Mouse (Mus musculus) macrophage (primary cell): ENCODE data around the gene Uhrf1bp1. TPM values are rescaled to one million over a fixed set of nuclear protein-coding genes. Genes with fewer than 3 reads are reported as not detected.

Source experiments
- H3K27ac ChIP-seq: fragments of 350-480 bp; formaldehyde crosslinking; 2 replicates; pipeline ENCODE4 v1.9.0; 2021
- H3K36me3 ChIP-seq: fragments of 350-480 bp; formaldehyde crosslinking; 2 replicates; pipeline ENCODE4 v1.9.0; 2021; ENCODE audit errors: inconsistent target
- H3K4me3 ChIP-seq: fragments of 350-480 bp; formaldehyde crosslinking; 2 replicates; pipeline ENCODE4 v1.9.0; 2021; ENCODE audit errors: inconsistent target
- H3K79me2 ChIP-seq: fragments of 350-480 bp; formaldehyde crosslinking; 2 replicates; pipeline ENCODE4 v1.9.0; 2021; ENCODE audit errors: inconsistent target
- WGBS: methylation state at CpG from one replicate; pipeline ENCODE4 v1.1.7; 2026; ENCODE audit warnings: inconsistent platforms; ENCODE audit not compliant: missing documents; 5-methylcytosine and 5-hydroxymethylcytosine counted together
- polyA plus RNA-seq: library from polyadenylated mRNA; stranded (reverse); fragments of 250-400 nt; gene quantifications from 3 replicates; pipeline ENCODE4 v1.2.4, GENCODE M21; 2018; ENCODE audit warnings: inconsistent platforms

Uhrf1bp1 gene
- polyA plus RNA-seq, 1 experiment from 2014 or later: 7.6 TPM

GRCm38 (mm10) chr17:27866737-27867136 is 10.5 kb downstream of the Uhrf1bp1 start:
- no peak overlapping the region for H3K4me3 ChIP-seq
- WGBS: 89% methylated on average over 4 of the region's 4 CpGs
- no peak overlapping the region for H3K27ac ChIP-seq
- H3K79me2 ChIP-seq: peaks cover 98% of the 10 kb centered on the region
- H3K36me3 ChIP-seq: no peaks in the 10 kb centered on the region

DNA sequence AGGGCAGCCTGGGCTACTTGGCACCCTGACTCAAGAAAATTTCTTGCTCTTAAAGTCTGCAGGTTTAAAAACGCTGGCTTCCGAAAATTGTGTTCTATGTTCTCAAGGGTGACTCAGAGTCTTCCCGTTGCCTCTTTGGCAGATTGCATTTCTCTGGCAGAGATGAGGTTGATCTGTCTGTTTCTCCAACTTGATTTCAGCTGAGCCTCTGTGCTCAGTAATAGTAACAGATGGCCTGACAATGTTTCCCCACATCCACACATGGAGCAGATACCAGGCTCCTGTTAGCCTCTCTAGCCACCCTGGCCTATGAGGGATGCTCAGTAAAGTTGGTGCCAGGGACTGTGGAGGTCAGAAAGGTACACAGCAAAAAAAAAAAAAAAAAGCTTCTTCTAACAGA is 15.6 kb downstream of the Uhrf1bp1 start:
- H3K36me3 ChIP-seq: no peaks in the 10 kb centered on the region
- H3K79me2 ChIP-seq: peaks cover 93% of the 10 kb centered on the region
- 96% methylated on average over 3 of the region's 3 CpGs for WGBS
- H3K4me3 ChIP-seq: no peak overlapping the region
- H3K27ac ChIP-seq: no peak overlapping the region

GRCm38 (mm10) chr17:27873583-27873982 is 17.3 kb downstream of the Uhrf1bp1 start:
- Histone ChIP-seq H3K79me2 (peaks cover 76% of the 10 kb centered on the region), H3K36me3 (peaks cover 15% of the 10 kb centered on the region; the same call in 1 of the 2 replicates), H3K27ac (no peak overlapping the region), H3K4me3 (no peak overlapping the region)
- 100% methylated on average over 3 of the region's 3 CpGs for WGBS

GRCm38 (mm10) chr17:27874510-27874909 is 18.3 kb downstream of the Uhrf1bp1 start:
- H3K36me3 ChIP-seq: peaks cover 24% of the 10 kb centered on the region; the same call in 1 of the 2 replicates
- 75% methylated on average over 5 of the region's 5 CpGs for WGBS
- H3K4me3 ChIP-seq: no peak overlapping the region
- H3K27ac ChIP-seq: no peak overlapping the region
- peaks cover 66% of the 10 kb centered on the region for H3K79me2 ChIP-seq

DNA sequence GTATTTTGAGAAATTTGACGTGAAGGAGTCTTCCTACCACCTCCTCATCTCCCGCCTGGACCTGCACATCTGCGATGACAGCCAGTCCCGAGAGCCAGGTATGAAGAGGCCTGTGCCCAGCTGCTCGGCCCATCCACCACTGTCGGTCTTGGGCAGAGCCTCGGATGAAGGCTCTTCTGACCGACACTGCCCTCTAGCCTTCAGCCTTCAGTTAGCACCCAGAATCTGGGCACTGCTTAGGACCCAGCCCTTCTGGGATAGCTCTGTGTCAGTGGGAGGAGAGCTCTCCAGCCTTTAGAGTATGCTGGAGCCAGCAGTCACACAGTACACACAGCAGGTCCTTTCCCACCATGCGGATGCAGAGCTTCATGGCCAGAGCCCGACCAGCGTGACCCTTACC is 25.3 kb downstream of the Uhrf1bp1 start:
- Histone ChIP-seq H3K27ac (no peak overlapping the region), H3K36me3 (peaks cover 92% of the 10 kb centered on the region), H3K4me3 (no peak overlapping the region), H3K79me2 (no peaks in the 10 kb centered on the region; the same call in 1 of the 2 replicates)
- WGBS: 88% methylated on average over 11 of the region's 11 CpGs

- no peak overlapping the region for H3K4me3 ChIP-seq
- H3K79me2 ChIP-seq: no peaks in the 10 kb centered on the region
- no peak overlapping the region for H3K27ac ChIP-seq
- peaks cover 98% of the 10 kb centered on the region for H3K36me3 ChIP-seq
- 88% methylated on average over 8 of the region's 8 CpGs for WGBS
These were observed 26.9 kb downstream of the Uhrf1bp1 start for GRCm38 (mm10) chr17:27883129-27883528.

GRCm38 (mm10) chr17:27883994-27884393 is 27.8 kb downstream of the Uhrf1bp1 start:
- H3K4me3 ChIP-seq: no peak overlapping the region
- H3K27ac ChIP-seq: no peak overlapping the region
- no peaks in the 10 kb centered on the region for H3K79me2 ChIP-seq
- WGBS: 93% methylated on average over 6 of the region's 6 CpGs
- H3K36me3 ChIP-seq: peaks cover 94% of the 10 kb centered on the region

GRCm38 (mm10) chr17:27886499-27887210 is 30.4 kb downstream of the Uhrf1bp1 start:
- no peaks in the 10 kb centered on the region for H3K79me2 ChIP-seq

GRCm38 (mm10) chr17:27907512-27908205 is 51.4 kb downstream of the Uhrf1bp1 start:
- H3K79me2 ChIP-seq: peaks cover 52% of the 10 kb centered on the region
- peak overlapping the region; percentile 46 for H3K27ac ChIP-seq
- WGBS: 1% methylated on average over 45 of the region's 45 CpGs
- peak overlapping the region; percentile 99 for H3K4me3 ChIP-seq
- peaks cover 12% of the 10 kb centered on the region; the same call in 1 of the 2 replicates for H3K36me3 ChIP-seq

More at GRCm38 (mm10) chr17:27886499-27887210, 30.4 kb downstream of the Uhrf1bp1 start:
- no peak overlapping the region for H3K27ac ChIP-seq
- WGBS: 93% methylated on average over 19 of the region's 19 CpGs
- H3K4me3 ChIP-seq: no peak overlapping the region
- peaks cover 94% of the 10 kb centered on the region for H3K36me3 ChIP-seq

DNA sequence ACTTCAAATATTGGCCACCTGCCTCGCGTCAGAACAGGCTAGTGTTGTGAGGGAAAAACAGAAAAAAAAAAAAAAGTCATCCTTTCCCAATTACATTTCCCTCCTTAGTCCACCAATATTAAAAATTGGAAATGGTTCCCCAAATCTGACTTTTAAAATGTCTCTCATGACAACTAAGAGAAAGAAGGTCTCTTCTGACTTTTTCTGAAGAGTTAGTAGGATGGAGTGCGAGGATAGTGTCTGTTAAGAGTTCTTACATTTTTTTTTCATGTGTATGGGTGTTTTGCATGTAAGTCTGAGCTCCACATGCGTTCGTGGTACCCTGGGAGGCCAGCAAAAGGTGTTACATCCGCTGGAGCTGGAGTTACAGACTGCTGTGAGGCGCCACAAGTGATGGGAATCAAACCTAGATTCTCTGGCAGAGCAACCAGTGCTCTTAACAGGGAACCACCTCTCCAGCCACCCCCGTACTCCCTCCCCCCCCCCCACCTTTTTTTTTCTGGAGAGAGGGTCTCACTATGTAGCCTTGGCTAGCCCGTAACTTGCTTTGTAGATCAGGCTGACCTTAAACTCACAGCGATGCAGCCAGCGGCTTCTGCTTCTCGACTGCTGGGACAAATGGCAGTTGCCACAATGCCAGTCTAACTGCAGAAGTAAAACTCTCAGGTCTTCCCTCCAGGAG is 52.1 kb downstream of the Uhrf1bp1 start:
- Histone ChIP-seq H3K4me3 (peak overlapping the region; percentile 99), H3K27ac (peak overlapping the region; percentile 46), H3K36me3 (peaks cover 6% of the 10 kb centered on the region; the same call in 1 of the 2 replicates), H3K79me2 (peaks cover 59% of the 10 kb centered on the region)
- WGBS: under 1% methylated on average over 11 of the region's 12 CpGs

GRCm38 (mm10) chr17:27908888-27909621 is 52.8 kb downstream of the Uhrf1bp1 start, which contains the start of gene Anks1:
Gene Anks1 (plus strand): TSS chr17:27909306.
- Histone ChIP-seq H3K27ac (peak within 1 kb of the TSS; percentile 91), H3K36me3 (no peaks in the 10 kb centered on the region; the same call in 1 of the 2 replicates), H3K79me2 (peaks cover 66% of the 10 kb centered on the region), H3K4me3 (peak within 1 kb of the TSS; percentile 99)
- under 1% methylated on average over 71 of the region's 78 CpGs for WGBS

DNA sequence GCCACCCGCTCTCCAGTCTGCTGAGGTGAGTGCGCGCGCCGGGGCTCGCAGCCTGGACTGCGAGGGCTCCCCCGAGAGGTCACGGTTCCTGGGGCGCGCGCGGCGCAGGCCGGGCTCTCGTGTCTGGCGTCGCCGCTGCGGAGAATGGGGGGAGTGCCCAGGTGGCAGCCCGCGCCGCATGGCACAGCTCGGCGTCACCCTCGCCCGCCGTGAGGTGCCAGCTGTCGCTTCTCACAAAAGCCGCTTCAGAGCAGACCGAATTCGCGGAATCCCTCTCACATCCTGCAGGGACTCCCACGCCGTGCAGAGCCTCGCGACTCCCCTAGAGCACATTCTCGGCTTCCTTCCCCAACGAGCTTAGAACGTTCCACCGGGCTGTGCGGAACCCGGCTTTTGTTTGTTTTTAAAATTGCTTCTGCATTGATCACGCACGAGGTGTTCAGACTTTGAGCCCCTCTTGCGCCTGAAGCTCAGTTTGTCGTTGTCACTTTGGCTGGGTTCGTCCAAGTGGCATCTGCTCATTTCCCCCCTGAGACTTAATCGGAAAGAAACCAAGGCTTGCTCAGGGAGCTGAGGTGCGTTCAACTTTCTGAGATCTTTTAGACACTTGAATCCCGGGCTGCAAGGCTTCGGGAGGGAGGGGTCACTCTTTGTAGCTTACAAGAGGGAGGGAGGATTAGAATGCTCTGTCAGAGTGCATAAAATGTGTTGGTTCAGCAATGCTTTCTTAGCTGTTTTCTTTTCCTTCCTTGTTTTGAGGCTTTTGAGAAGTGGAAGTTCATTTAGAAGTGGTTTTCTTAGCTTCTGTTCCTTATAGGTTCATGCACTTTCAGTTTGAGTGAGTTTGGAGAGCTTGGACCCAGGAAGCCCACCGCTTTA is 53.6 kb downstream of the Uhrf1bp1 start, which contains the start of gene Taf11:
Gene Taf11, minus strand, starts transcription at position 223 of the 879 bp plus-strand sequence.
- WGBS: under 1% methylated on average over 53 of the region's 53 CpGs
- Histone ChIP-seq H3K4me3 (peak within 1 kb of the TSS; percentile 99), H3K27ac (peak within 1 kb of the TSS; percentile 91)

DNA sequence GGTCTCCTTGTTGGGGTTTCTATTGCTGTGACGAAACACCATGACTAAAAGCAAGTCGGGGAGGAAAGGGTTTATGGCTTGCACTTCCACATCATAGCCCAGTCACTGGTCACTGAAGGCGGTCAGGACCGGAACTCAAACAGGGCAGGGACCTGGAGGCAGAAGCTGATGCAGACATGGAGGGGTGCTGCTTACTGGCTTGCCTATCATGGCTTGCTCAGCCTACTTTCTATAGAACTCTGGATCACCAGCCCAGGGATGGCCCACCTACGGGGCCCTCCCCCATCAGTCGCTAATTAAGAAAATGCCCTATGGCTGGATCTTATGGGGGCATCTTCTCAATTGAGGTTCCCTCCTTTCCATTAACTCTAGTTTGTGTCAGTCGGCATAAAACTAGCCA is 55.1 kb downstream of the Uhrf1bp1 start:
- H3K79me2 ChIP-seq: peaks cover 69% of the 10 kb centered on the region
- peak overlapping the region; percentile 99; the same call in 1 of the 2 replicates for H3K4me3 ChIP-seq
- no peaks in the 10 kb centered on the region; the same call in 1 of the 2 replicates for H3K36me3 ChIP-seq
- 72% methylated on average over 7 of the region's 7 CpGs for WGBS
- H3K27ac ChIP-seq: peak overlapping the region; percentile 91

More for the DNA sequence above, 53.6 kb downstream of the Uhrf1bp1 start, which contains the start of gene Taf11:
- Histone ChIP-seq H3K36me3 (no peaks in the 10 kb centered on the region; the same call in 1 of the 2 replicates), H3K79me2 (peaks cover 69% of the 10 kb centered on the region)
